Mouse (Mus musculus): Measurements from ENCODE around the gene Chrna7.

Chrna7 gene

DNA sequence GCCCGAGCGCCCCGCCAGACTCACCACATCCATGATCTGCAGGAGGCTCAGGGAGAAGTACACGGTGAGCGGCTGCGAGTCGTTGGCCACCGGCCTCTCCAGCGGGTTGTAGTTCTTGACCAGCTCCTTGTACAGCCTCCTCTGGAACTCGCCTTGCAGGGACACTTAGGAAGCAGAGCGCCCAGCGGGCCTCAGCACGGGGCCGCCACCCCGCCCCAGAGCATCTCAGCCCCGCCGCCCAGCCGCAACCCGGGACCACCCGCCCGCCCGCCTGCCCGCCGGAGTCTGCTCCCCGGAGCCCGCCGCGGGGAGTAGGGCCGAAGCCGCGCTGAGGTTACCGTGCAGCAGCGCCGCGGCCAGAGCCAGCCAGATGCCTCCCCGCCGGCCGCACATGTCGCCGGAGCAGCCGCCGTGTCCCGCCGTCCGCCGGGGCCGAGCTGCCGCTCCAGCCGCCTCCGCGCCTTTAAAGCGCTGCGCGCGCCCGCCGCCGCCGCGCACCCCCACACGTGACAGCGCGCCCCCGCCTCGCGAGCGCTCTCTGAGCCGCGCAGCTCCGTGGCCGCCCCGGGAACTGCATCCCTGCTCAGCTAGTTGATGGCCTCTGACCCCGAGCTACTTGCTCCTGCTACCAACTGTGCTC lies at the start of gene Chrna7:
Gene Chrna7 (minus strand): TSS at position 486 of the 640 bp plus-strand sequence.
- peak; percentile 85 for DNase-seq (ENCODE audit: low spot score)

- DNase-seq (ENCODE audit: low spot score) = no peak
These were observed 37.0 kb upstream of the Chrna7 start for GRCm38 (mm10) chr7:63249404-63249803.

DNA sequence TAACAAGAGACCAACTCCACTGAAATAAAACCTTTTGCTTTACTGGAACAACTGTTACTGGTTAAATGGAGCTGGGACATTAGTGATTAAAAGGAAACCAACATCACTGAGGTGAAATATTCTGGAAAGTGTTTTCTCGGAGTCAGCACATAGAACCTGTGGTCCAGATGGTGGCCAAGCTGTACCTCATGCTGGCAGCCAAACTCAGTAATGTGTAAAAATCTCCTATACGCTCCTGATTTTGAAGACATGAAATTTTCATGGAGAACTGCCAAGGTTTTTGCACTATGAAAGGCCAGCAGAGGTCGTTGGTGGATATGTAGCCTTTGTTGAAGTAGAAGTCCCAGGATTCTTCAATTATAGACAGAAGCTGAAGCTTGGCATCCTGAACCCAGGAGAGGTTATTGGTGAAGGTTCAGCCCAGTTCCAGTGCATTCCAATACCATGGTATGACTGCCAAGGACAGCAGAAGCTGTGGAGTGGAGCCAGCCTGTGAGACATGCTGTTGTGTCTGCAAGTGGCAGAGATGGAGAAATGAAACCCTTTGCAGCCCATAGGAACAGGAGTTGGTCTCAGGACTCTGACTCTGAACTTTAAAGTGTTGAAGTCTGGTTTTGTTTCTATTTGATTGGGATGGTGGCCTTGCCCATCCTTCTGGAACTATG lies 25.6 kb upstream of the Chrna7 start:
- no peak for DNase-seq (ENCODE audit: low spot score)

GRCm38 (mm10) chr7:63225066-63225780 lies 12.9 kb upstream of the Chrna7 start:
- no peak for DNase-seq (ENCODE audit: low spot score)

GRCm38 (mm10) chr7:63211641-63212083 lies 707 bp downstream of the Chrna7 start:
- DNase-seq (ENCODE audit: low spot score) = no peak

GRCm38 (mm10) chr7:63209501-63209900 lies 2.9 kb downstream of the Chrna7 start:
- DNase-seq (ENCODE audit: low spot score) = no peak

DNA sequence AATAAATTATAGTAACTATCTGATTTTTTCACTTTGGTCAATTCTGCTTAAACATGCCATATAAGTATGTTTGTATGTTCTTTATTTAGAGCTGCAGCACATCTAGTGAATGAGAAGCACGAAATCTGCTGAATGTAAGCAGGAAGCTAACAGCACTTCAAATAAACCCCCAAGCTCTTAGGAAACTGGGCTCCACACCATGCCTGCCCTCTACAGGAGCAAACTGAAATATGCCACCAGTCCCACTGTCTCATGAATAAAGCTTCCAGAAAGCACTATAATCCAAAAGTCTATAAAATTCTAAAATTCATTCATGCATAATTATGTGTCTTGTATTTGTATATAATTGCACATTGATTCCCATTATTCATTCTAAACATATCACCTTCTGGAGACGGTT lies 5.2 kb downstream of the Chrna7 start:
- no peak for DNase-seq (ENCODE audit: low spot score)

DNA sequence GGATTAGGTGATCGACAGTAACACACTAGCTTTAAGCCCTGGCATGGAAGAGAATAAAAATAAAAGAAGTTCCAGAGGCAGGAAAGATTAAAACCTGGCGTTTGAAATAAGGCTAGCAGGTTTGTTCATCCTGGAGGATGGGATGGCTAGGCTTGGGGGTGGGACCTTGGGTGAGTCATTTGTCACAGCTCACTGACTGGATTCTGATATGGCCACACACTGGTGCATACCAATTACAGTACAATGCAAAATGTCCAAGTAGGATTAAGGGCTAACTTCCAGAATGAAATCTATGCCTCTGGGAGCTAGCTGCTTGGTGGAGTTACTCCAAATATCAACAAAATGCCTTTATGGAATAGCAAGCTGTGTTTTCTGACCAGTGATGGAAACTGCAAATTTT lies 16.8 kb downstream of the Chrna7 start:
- DNase-seq (ENCODE audit: low spot score) = no peak

DNA sequence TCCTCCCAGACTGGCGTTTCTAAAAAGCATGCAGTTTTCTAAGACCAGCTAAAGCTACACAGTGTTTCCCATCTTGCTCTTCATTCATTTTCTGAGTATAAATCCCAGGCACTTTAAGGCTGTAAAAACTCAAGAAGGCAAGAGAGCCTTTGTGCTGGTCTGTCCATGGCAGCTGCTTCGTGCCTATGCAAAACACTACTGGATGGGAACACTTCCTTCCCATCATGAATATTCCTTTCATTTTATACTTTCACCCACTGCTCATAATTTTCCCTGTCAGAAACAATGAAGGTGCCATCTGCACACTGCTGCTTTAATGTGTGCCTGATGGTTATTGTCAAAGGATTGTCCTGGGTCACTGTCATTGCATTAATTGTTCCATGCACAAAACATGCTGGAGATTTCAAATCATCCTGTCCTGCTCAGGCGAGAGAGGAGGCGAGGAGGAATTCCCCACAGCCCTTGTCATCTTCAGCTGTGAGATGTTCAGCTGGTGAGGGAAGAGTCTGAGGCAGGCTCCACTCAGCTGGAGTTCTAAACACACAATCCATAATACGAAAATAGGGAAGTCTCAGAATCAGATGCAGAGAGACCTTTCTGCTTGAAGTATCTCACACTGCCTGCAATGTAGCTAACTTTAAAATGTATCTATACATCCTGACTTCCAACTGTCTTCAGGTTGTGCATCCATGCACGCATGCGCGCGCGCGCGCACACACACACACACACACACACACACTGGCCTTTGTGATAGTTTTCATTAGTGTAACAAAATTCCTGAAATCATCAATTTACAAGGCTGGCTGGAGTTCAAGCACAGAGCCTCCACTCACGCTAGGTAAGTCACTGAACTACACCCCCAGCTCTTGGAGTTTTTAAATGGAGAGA lies 22.5 kb downstream of the Chrna7 start:
- no peak for DNase-seq (ENCODE audit: low spot score)

DNA sequence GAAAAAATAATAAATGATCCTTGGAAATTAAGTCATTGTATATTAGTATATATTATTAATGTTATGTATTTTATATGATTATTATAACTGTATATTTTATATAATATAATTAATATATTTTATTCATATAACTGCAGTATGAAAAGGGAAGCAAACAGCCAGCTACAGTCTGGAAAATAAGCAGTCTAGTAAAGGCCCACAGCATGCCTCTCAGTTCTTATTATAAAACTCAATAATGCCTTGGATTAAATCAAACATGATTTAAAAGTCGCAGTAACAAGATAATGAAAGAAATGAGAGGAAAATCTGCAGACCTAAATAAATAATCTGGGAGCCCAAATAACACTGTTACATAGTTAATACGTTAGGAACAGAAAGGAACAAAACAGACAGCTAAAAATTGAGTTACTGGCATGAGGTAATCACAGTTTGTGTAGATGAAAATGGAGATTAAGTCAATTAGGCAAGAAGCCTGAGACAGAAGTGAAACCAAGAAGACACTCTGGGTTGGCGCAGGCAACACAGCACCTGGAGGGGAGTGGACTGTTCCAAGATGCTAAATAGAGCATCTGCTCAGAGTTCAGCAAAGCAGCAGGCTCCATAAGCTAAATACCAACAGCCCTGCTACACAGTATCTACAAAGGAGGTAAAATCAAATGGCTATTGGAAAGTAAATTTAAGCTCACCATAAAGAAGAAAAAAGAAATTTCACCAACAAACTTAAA lies 42.1 kb downstream of the Chrna7 start:
- no peak for DNase-seq (ENCODE audit: low spot score)

DNA sequence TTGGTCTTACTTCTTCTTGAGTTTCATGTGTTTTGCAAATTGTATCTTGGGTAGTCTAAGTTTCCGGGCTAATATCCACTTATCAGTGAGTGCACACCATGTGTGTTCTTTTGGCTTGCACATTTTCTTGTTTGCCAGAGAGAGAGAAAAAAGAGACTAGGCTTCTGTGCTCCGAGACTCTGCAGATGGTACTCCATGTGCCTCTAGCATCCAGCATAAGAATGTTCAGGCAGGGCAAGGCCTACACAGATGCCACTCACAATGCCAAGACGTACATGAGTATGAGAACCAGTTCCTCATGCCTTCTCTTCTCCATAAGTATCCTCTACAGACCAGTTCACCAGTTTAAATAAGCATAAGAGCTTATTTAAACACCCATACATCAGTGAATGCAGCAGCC lies 47.8 kb downstream of the Chrna7 start:
- no peak for DNase-seq (ENCODE audit: low spot score)

DNA sequence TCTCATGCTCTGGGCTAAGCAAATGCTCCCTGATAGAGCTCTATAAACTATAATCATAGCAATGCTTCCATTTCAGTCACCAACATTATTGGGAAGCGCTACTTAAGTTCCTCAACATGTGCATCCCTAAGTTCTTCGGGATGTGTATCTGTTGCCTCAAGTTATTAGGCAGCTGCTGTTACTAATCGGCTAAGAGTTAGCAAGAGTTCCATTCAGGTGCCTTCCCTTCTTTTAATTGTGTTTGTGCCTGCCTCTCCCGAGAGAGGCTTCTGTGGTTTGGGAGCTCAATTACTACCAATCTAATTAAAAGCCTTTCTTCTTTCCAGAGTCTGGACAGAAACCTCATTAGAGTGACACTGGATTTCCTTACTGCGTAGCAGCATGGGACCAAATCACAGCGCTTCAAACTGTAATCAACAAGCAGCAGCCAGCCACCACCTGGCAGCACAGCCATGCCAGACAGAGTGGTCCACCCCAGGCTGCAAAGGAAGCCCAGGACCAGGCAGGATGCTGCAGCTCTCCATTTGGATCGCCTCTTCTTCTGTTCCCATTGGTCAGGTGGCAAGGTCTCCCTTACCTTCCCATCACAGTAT lies 50.0 kb downstream of the Chrna7 start:
- DNase-seq (ENCODE audit: low spot score) = no peak

DNA sequence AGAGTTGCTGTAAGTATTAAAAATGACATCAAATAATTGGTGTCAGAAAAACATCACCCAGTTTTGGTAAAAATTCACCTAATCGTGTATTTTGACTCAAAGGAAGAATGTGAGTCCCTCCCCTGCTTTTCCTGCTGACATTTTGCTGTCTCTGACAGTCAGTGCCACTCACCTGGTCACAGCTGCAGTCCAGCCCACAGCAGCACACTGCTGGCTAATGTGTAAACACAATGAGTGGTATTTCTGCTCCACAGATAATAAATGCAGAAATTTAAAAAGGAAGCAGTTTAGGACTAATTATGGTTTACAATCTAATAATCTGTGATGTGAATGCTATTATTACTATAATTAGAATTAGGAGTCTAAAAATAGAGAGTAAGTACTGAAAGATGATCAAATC lies 59.1 kb downstream of the Chrna7 start:
- DNase-seq (ENCODE audit: low spot score) = no peak

- DNase-seq (ENCODE audit: low spot score) = no peak
These were observed 63.6 kb downstream of the Chrna7 start for GRCm38 (mm10) chr7:63148740-63149139.

GRCm38 (mm10) chr7:63148321-63148720 lies 64.0 kb downstream of the Chrna7 start:
- no peak for DNase-seq (ENCODE audit: low spot score)

DNA sequence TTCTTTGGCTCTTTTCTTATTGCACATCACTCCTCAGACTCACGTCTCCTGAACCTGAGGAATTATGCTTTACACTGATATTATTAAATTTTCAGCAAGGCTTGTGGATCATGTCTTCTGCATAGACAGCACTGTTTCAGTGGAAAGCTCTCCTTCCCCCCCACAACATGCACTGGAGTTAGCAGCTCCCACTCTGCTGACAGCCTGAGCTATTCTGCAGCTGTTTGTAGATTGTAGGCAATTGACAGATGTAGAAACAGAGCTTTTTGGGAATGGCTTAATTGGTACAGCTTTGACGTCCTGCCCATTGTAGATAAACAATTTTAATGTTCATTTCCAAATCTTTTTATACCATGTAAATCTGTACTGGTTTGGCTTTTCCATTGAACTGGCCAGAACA lies 89.8 kb downstream of the Chrna7 start:
- DNase-seq (ENCODE audit: low spot score) = no peak

GRCm38 (mm10) chr7:63113671-63114070 lies 98.7 kb downstream of the Chrna7 start:
- DNase-seq (ENCODE audit: low spot score) = no peak

DNA sequence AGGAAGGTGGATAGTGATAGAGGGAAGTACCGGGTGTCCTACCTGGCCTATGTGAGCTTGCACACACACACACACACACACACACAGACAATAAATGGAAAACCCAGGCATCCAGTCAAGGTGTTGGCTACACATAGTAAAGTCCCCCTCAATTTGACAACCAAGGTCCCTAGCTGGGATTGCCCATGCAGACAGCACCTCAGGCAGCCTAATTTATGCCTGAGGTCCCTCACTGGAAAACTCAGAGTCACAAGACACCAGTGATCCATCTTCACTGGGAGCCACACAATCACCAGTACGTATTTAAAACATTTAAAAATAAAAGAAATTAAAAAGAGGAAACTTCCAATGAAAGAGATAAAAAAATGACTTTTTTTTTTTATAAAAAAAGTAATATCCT lies 99.1 kb downstream of the Chrna7 start:
- no peak for DNase-seq (ENCODE audit: low spot score)

- no peak for DNase-seq (ENCODE audit: low spot score)
These were observed 103.0 kb downstream of the Chrna7 start for GRCm38 (mm10) chr7:63109348-63109747.

DNA sequence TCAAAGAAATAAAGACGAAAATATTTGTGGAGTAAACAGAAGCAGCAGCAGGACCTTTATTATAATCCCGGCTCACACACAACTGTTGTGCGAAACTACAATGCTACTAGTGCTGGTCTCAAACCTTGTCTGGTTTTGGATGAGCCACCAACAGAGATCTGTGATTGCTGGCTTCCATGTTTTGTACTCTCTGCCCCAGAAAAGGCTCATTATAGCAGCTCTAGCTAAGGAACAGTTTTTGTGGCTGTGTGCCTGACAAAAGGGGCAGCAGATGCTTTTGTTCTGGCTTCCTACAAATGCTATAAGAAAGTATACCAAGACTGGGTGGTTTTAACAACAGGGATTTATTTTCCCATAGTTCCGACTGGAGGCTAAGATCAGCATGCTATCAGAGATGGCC lies 126.4 kb downstream of the Chrna7 start:
- no peak for DNase-seq (ENCODE audit: low spot score)

DNA sequence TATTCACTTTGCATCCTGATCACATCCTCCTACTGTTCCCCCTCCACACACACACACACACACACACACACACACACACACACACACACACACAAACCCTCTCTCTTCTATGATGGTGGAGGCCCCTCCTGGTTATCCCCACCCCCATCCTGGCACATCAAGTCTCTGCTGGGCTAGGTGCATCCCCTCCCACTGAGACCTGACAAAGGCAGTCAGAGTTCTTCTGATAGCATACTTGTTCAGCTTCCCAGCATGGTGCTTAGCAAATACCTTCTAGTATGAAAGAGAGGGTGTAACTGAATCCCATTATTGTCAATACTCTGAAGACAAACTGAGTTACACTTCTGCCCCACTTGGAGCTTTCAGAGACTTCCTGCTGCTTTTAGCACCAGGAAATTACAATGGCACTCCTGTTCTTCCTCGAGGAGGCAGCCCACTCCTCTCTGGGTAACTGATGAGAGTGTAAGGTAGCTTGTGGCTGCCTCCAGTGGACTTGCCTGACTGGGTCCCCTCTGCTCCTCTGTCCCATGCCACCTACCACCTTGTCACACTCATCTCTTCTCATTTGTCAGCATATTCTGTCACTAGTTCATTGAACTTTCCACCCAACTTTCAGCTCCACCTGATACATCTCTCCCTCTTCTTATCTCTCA lies 127.9 kb downstream of the Chrna7 start:
- DNase-seq (ENCODE audit: low spot score) = no peak
